Mouse (Mus musculus) left cerebral cortex, adult 9 months (tissue): ENCODE measurements at regions not wholly inside any gene's neighbourhood (a gene's known extent, or its start where the extent isn't known, plus 50 kb on each side); places are given as distances from the start of the nearest gene placed in this dataset.
"Not testable (repeated sequence)": the region's sequence is repeated elsewhere in the genome, so short reads cannot be mapped to it uniquely, and the experiment has no call there.

Source experiments
- DNase-seq, 2 experiments: peaks; one replicate each; pipeline ENCODE4 v3.0.0; 2022; ENCODE audit warnings: low spot score in 2 of 2

- DNase-seq: no peak
These were observed 83.8 kb downstream of the Eif4e start for GRCm38 (mm10) chr3:138609749-138610148.

- no peak for DNase-seq
These were observed 87.1 kb downstream of the Eif4e start for GRCm38 (mm10) chr3:138612884-138613653.

DNA sequence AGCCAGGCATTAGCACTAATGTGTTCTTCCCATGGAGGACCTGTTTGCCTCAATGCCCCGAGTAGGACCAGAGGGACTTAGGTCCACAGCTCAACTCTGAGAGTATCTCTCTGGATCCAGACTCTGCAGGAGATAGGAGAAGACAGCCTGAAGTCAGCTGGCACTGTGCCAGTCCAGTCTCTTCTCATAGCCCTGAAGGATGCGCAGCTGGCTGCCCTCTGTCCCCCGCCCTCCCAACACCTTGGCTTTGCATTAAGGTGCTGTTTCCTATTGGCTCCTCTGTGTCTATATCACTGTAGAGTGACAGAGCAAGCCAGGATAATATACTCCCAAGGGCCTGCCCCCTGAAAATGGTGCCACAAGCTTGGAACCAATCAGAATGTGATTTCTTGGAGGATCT, 87.7 kb downstream of the Eif4e start:
- no peak for DNase-seq

- no peak for DNase-seq
These were observed 88.9 kb downstream of the Eif4e start for GRCm38 (mm10) chr3:138614899-138615298.

GRCm38 (mm10) chr3:138620263-138620662, 94.3 kb downstream of the Eif4e start:
- no peak for DNase-seq

DNA sequence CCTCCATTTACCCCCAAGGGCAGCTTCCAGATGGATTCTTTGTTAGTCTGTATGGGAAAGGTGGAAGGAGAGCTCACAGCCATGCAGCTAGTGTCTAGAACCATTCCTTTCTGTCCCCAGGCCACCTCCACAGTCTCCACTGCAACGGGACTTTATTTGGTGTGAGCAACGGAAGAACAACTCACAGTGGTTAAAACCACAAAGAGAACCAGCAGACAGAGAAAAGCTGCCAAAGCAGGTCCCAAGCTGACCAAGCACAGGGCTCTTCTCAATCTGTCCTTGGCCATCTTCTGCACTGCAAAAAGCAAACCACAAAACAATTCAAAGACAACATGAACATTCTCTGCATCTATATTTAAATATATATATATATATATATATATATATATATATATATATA, 98.1 kb downstream of the Eif4e start:
- DNase-seq: no peak

- DNase-seq: peak; percentile 27 to 61
These were observed 100.3 kb downstream of the Eif4e start for GRCm38 (mm10) chr3:138626230-138626629.

DNA sequence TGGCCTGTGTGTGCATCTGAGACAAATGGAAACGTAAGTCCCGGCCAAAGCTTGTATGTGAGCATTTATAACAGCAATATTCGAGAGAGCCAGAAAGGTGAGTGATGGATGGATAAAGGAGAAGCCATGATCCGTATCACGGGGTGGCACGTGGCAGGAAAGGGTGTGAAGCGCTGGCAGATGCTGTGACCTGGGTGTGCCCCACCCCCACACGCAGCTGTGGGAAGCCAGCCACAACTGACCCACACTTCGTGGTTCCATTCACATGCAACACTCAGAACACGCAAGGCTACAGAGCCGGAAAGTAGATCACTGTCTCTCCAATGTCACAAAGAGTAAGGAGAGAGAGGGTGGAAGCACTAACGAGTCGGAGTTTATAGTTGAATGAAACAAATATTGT, 104.3 kb downstream of the Eif4e start:
- no peak for DNase-seq

DNA sequence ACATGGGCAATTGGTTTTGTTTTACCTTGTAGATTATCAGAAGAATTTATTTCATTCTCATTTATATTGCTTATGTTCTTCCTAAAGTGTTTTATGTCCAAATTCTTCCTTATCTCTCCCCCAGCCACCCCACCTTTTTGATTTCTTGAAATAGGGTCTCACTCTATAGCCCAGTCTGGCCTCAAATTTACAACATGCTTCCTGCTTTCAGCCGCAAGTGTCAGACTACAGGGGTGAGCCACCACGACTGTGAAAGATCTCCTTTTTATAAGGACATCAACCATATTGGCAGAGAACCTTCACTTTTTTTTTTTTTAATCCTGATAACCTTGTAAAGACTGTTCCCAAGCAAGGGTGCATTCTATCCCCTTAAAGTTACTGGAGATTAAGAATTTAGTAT, 106.1 kb downstream of the Eif4e start:
- DNase-seq: no peak

DNA sequence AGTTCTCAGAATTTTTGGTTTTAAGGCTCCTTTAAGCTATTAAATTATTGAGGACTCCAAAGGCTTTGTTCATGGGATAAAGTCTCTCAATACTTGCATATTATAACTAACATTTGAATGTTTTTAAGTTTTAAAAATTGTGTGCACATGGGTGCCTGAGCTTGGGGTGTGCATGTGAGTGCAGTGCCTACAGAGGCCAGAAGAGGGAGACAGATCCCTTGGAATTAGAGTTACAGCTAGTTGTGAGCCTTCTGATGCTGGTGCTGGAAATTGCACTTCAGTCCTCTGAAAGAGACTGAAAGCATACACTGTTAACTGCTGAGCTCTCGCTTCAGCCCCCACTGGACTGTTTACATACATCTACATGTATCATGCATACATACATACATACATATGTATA, 100.0 kb upstream of the Tspan5 start:
- DNase-seq: no peak

GRCm38 (mm10) chr3:138643951-138644285, 98.1 kb upstream of the Tspan5 start:
- no peak for DNase-seq

GRCm38 (mm10) chr3:138644286-138644951, 97.6 kb upstream of the Tspan5 start:
- peak in 1 of 2 experiments; percentile 17 for DNase-seq

GRCm38 (mm10) chr3:138645320-138645719, 96.7 kb upstream of the Tspan5 start:
- peak; percentile 37 to 80 for DNase-seq

DNA sequence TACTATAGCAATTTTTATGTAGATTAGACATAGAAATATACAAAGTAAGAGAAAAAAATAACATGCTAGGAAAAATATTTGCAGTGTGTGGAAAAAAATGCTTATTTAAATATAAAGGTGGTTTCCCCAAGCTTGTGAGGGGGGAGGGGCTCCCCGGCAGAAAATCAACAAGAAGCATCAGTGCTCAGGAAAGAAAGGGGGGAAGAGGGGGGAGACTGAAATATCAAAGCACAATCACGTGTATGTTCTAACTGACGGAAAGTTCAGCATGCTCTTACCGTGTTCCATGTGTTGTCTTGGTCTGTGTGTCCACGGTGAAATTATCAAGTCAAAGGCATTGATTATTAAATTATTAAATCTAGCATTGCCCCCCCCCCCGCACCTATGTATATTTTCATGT, 92.3 kb upstream of the Tspan5 start:
- DNase-seq: no peak

DNA sequence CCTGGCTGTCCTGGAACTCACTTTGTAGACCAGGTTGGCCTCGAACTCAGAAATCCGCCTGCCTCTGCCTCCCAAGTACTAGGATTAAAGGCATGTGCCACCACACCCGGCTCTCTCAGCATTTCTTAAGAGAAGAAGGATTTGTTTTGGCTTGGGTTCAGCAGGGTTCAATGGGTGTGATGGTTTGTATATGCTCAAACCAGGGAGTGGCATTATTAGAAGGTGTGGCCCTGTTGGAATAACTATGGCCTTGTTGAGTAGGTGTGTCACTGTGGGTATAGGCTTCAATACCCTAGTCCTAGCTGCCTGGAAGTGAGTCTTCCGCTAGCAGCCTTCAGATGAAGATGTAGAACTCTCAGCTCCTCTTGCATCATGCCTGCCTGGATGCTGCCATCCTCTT, 91.3 kb upstream of the Tspan5 start:
- not testable (repeated sequence) for DNase-seq

DNA sequence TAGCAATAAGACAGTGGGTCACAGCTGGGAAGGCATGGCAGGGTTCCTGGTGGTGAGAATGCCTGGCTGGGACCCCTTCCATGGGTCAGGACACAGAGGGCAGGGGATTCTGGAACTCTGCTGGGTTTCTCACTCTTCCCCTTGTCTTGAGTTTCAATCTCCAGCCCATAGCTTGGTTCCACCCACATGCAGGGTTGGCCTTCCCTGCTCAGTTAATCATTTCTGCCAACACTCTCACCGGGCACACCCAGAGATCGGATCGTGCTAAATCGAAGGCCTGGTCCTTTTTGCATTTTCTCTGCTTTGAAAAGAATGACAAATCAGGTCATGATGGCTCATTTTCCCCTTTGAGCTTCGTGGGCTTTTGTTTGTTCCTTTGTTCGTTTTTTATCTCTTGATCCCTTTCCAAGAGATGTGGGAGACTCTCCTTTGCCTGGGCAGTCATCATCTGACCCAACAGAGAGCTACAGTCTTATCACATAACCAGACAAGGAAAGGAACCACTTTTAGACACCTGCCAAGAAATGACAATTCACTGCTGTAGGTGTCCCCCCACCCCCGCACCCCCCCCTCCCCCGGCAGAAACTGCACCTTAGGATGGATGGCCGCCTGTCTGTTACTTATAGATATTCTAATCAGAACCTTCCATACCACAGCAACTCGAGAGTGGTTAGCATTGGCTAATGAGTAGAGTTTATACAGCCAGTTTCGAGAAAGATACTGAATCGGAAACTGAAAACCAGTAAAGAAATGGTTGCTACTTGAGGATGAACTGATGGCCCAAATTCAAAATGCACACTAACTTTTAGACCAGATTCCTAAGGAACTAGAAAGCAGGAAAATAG, 90.4 kb upstream of the Tspan5 start:
- no peak for DNase-seq

DNA sequence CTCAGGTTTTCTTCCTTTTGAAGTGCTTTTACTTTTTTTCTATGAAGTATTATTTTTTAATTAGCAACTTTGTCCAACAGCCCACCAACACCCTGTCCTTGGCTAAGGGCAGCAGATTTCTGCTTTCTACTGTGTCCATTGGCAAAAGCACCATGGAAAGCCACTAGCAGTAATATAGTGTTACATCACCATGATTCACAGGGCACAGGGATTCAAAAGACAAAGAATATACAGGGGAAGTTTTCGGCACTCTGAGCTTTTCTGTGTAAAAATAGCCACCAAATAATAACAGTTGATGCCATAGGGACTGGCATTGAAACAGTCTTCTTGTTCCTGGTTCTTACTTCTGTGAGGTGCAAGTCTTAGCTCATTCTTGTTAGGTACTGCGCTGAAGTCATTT, 89.8 kb upstream of the Tspan5 start:
- no peak for DNase-seq

DNA sequence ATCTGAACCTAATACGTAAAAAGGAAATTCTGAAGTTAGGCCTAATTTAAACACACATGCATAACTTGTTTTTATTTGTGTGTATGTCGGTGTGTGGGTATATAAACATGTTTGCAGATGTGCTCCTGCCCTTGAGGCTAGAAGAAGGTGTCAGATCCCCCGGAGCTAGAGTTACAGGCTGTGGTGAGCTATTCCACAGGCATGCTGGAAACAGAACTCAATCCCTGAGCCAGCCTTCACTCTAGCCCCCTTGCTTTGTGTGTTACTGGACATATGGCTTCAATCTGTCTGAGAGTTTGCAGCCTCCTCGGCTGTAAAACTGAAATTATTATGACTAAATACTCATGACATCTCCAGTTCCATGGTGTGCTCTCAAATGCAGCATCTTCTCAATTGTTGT, 89.3 kb upstream of the Tspan5 start:
- DNase-seq: no peak

DNA sequence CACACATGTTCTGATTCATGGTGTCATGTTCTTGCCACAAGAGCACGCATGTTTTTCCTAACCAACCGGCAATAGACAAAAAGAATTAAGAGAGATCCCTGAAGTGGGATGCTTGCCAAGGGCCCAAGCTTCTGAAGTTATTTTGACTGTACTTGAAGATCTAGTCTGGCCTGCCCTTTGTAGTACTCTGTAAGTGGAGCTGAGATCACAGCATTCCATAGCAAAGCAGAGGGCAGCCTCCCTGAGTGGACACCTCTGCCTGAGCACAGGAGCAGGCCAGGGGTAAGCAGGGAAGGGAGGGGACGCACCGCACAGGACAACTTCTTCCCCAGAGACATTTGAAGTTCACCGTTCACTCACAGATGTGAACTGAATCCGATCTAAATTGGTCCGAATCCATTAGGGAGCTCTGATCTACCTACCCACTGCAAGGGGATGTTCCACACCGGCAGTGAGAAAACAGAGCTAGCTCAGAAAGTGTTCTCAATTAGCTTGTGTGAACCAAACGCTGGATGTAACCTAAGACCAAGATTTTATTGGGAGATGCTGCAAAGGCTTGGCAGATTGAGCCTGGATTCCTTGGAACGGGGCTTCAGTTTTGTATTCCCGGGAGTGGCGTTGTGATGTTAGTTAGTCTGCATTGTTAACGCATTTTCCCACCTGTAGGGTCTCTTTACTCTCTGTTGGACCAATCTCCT, 88.3 kb upstream of the Tspan5 start:
- no peak for DNase-seq

DNA sequence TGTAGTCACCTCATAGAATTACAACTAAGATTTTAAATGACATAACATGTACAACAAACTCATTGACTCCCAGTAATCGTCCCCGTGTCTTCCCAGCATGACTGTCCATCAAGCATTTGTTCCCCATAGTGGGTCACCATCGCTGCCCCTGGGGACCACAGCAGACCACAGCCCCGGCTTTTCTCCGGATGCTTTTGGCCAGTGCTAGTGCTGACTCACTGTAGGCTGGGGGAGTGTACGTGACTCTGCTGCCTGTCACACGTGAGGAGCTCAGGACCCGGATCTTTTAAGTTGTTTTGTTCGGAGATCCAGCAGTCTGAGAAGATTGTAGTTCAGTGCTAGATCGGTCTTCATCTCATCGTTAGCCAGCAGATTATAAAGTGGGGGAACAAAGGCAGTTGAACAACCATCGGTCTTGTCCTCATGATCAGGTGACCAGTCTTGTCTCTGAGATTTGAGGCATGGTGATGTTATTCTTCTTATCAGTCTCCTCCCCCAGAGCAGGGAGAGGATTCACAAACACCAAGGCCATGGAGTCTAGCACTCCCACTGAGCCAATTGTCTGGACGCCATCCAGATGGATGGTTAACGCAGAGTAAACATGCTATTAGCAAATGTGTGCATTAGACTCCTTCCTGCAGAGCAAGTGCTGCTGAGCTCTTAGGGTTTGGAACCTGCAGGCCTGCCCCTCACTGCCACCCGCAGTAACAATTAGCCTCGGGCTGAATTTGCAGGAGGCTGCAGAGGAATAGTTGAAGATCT, 87.2 kb upstream of the Tspan5 start:
- no peak for DNase-seq

- no peak for DNase-seq
These were observed 86.5 kb upstream of the Tspan5 start for GRCm38 (mm10) chr3:138655479-138655878.
